Mouse (Mus musculus): ENCODE data around the gene Aldh16a1. TPM values are rescaled to one million over a fixed set of nuclear protein-coding genes. Genes with fewer than 3 reads are reported as not detected.

Aldh16a1 gene
- total RNA-seq, 4 experiments from 2014 or later = 24.9 to 36.9 (median 29.2) TPM

- DNase-seq (ENCODE audit: low spot score) = no peak
Measured at GRCm38 (mm10) chr7:45091001-45091990, 63.1 kb downstream of the Aldh16a1 start.

Small RNAs within 50 kb of the gene (microRNA-seq; reads per million reads assigned to microRNA genes)
- 2,138 reads per million, percentile 88 among the genes with 10 or more reads in this experiment for gene Mir150
- 7.3 reads per million, percentile 19 among the genes with 10 or more reads in this experiment for gene Mir5121
- not detected for gene Mir7055

Other genes starting within 250 kb of the Aldh16a1 start
- gene Ap2a1, start 225.1 kb downstream of the Aldh16a1 start, total RNA-seq (2022) = 10 to 100 TPM; 61.0 to 74.9 (median 67.2) TPM
- gene Tsks, start 211.4 kb downstream of the Aldh16a1 start, total RNA-seq (2022) = not detected
- 1 to 10 TPM; 1.4 to 2.7 (median 1.8) TPM for gene Cpt1c, start 179.7 kb downstream of the Aldh16a1 start, total RNA-seq (2022)
- gene Prmt1, start 168.0 kb downstream of the Aldh16a1 start, total RNA-seq (2022) = 100 to 1,000 TPM in 2 of 4 experiments, 10 to 100 TPM in 2; 88.3 to 107 (median 102) TPM
- 10 to 100 TPM; 23.2 to 31.9 (median 27.0) TPM for gene Irf3, start 156.9 kb downstream of the Aldh16a1 start, total RNA-seq (2022)
- 10 to 100 TPM in 3 of 4 experiments, 1 to 10 TPM in 1; 8.6 to 13.5 (median 11.0) TPM for gene Bcl2l12, start 155.9 kb downstream of the Aldh16a1 start, total RNA-seq (2022)
- gene Scaf1, start 138.2 kb downstream of the Aldh16a1 start, total RNA-seq (2022) = 10 to 100 TPM; 46.8 to 56.2 (median 49.7) TPM
- 10 to 100 TPM; 40.2 to 49.8 (median 44.1) TPM for gene Rras, start 136.6 kb downstream of the Aldh16a1 start, total RNA-seq (2022)
- 10 to 100 TPM; 22.4 to 26.3 (median 24.9) TPM for gene Prr12, start 101.7 kb downstream of the Aldh16a1 start, total RNA-seq (2022)
- gene Nosip, start 92.2 kb downstream of the Aldh16a1 start, total RNA-seq (2022) = 10 to 100 TPM; 30.6 to 33.8 (median 32.7) TPM
- gene Prrg2, start 91.9 kb downstream of the Aldh16a1 start, total RNA-seq (2022) = 1 to 10 TPM; 5.6 to 7.8 (median 6.7) TPM
- gene Rcn3, start 62.4 kb downstream of the Aldh16a1 start, total RNA-seq (2022) = 10 to 100 TPM; 17.8 to 27.4 (median 21.4) TPM
- gene Fcgrt, start 50.7 kb downstream of the Aldh16a1 start, total RNA-seq (2022) = 10 to 100 TPM; 65.6 to 77.1 (median 67.5) TPM
- gene Rps11, start 30.1 kb downstream of the Aldh16a1 start, total RNA-seq (2022) = 100 to 1,000 TPM; 572 to 626 (median 604) TPM
- gene Rpl13a, start 25.8 kb downstream of the Aldh16a1 start, total RNA-seq (2022) = 100 to 1,000 TPM; 580 to 769 (median 686) TPM
- gene Gm45713, start 18.4 kb downstream of the Aldh16a1 start, total RNA-seq (2022) = 1 to 10 TPM in 1 of 4 experiments, not detected in 3; 1.7 TPM
- gene Flt3l, start 18.2 kb downstream of the Aldh16a1 start, total RNA-seq (2022) = 1 to 10 TPM; 6.1 to 7.9 (median 6.5) TPM
- gene Pih1d1, start 281 bp downstream of the Aldh16a1 start, total RNA-seq (2022) = 10 to 100 TPM; 40.4 to 50.5 (median 48.0) TPM
- 10 to 100 TPM; 32.0 to 50.7 (median 41.1) TPM for gene Slc17a7, start 9.4 kb upstream of the Aldh16a1 start, total RNA-seq (2022)
- gene Gfy, start 25.0 kb upstream of the Aldh16a1 start, total RNA-seq (2022) = not detected
- gene Pth2, start 26.4 kb upstream of the Aldh16a1 start, total RNA-seq (2022) = not detected
- gene Ccdc155, start 50.3 kb upstream of the Aldh16a1 start, total RNA-seq (2022) = not detected
- not detected for gene Dkkl1, start 57.6 kb upstream of the Aldh16a1 start, total RNA-seq (2022)
- 10 to 100 TPM in 1 of 4 experiments, 1 to 10 TPM in 3; 6.2 to 10.4 (median 8.0) TPM for gene Tead2, start 61.2 kb upstream of the Aldh16a1 start, total RNA-seq (2022)
- gene Cd37, start 84.5 kb upstream of the Aldh16a1 start, total RNA-seq (2022) = 1 to 10 TPM; 2.1 to 5.8 (median 3.0) TPM
- gene Slc6a16, start 86.5 kb upstream of the Aldh16a1 start, total RNA-seq (2022) = not detected
- gene Slc6a21, start 122.9 kb upstream of the Aldh16a1 start, total RNA-seq (2022) = not detected
- 10 to 100 TPM; 23.8 to 36.3 (median 25.4) TPM for gene Trpm4, start 179.2 kb upstream of the Aldh16a1 start, total RNA-seq (2022)
- 1,000 to 10,000 TPM; 1,032 to 1,216 (median 1,081) TPM for gene Hrc, start 180.7 kb upstream of the Aldh16a1 start, total RNA-seq (2022)
- under 1 TPM; 0.11 to 0.33 (median 0.20) TPM for gene Ppfia3, start 212.4 kb upstream of the Aldh16a1 start, total RNA-seq (2022)
- 1 to 10 TPM; 1.0 to 1.5 (median 1.3) TPM for gene Lin7b, start 216.0 kb upstream of the Aldh16a1 start, total RNA-seq (2022)
- 100 to 1,000 TPM in 1 of 4 experiments, 10 to 100 TPM in 3; 68.3 to 107 (median 86.7) TPM for gene Snrnp70, start 241.2 kb upstream of the Aldh16a1 start, total RNA-seq (2022)

Data from heart, adult 8-10 months (tissue).